Mouse (Mus musculus) liver, embryonic 16.5 days (tissue): ENCODE results near the gene Eya4. TPM values are rescaled to one million over a fixed set of nuclear protein-coding genes. Genes with fewer than 3 reads are reported as not detected.

Source experiments
- ATAC-seq: fragments of 200-750 bp; cut with Nextera tagmentation; 2 replicates; pipeline ENCODE4 v1.8.0; 2017; ENCODE audit warnings: low read depth, mild to moderate bottlenecking, moderate number of reproducible peaks, moderate library complexity
- H3K27ac ChIP-seq: fragments of 300-500 bp; sonication (generic); 2 replicates; pipeline ENCODE4 v1.5.1; 2014; ENCODE audit warnings: mild to moderate bottlenecking, low read length
- H3K27me3 ChIP-seq: fragments of 300-500 bp; sonication (generic); 2 replicates; pipeline ENCODE4 v1.6.1; 2014; ENCODE audit warnings: low read depth, low read length, mixed read lengths; ENCODE audit not compliant: control insufficient read depth, insufficient read depth
- H3K36me3 ChIP-seq: fragments of 300-500 bp; sonication (generic); 2 replicates; pipeline ENCODE4 v1.6.1; 2014; ENCODE audit warnings: mild to moderate bottlenecking; ENCODE audit not compliant: control insufficient read depth, insufficient read depth
- H3K4me1 ChIP-seq: fragments of 300-500 bp; sonication (generic); 2 replicates; pipeline ENCODE4 v1.6.1; 2014; ENCODE audit warnings: low read depth, low read length, mixed read lengths; ENCODE audit not compliant: control insufficient read depth
- H3K4me2 ChIP-seq: fragments of 300-500 bp; sonication (generic); 2 replicates; pipeline ENCODE4 v1.6.1; 2014; ENCODE audit warnings: low read depth, low read length, mixed read lengths
- H3K4me3 ChIP-seq: fragments of 300-500 bp; sonication (generic); 2 replicates; pipeline ENCODE4 v1.5.1; 2014; ENCODE audit warnings: low read depth, mild to moderate bottlenecking, low read length
- H3K9ac ChIP-seq: fragments of 300-500 bp; sonication (generic); 2 replicates; pipeline ENCODE4 v1.6.1; 2014; ENCODE audit warnings: low read depth, low read length
- H3K9me3 ChIP-seq: fragments of 300-500 bp; sonication (generic); replicated peaks from 2 replicates; pipeline ENCODE4 v1.6.1; 2016; ENCODE audit warnings: low read length; ENCODE audit not compliant: control insufficient read depth
- WGBS: fragments of 180-500 bp; shearing (Covaris S2); extraction: QIAGEN DNeasy Blood & Tissue Kit; methylation state at CpG from one replicate; pipeline ENCODE4 v1.1.7; 2014; ENCODE audit not compliant: insufficient replicate concordance; 5-methylcytosine and 5-hydroxymethylcytosine counted together
- polyA plus RNA-seq: library from polyadenylated mRNA; unstranded; fragments of >200 nt; fragmentation: Nextera tagmentation; extraction: Ambion mirVana; gene quantifications from 2 replicates; pipeline ENCODE4 v1.2.1, GENCODE M21; 2015

Gene Eya4
- polyA plus RNA-seq, 1 experiment from 2014 or later, result 0.11 TPM

GRCm38 (mm10) chr10:23337250-23337649, 13.3 kb downstream of the Eya4 start:
- no peak overlapping the region for H3K4me3 ChIP-seq
- no peaks in the 10 kb centered on the region for H3K27me3 ChIP-seq
- no peaks in the 10 kb centered on the region for H3K36me3 ChIP-seq
- no peak overlapping the region for H3K4me2 ChIP-seq
- no peaks in the 10 kb centered on the region for H3K4me1 ChIP-seq
- ATAC-seq, result no peak
- WGBS, result 29% methylated on average over 1 of the region's 1 CpGs
- no peak overlapping the region for H3K27ac ChIP-seq
- no peak overlapping the region for H3K9ac ChIP-seq
- H3K9me3 ChIP-seq, result no peaks in the 10 kb centered on the region

- Histone ChIP-seq H3K4me1 (no peaks in the 10 kb centered on the region), H3K9me3 (no peaks in the 10 kb centered on the region), H3K27me3 (no peaks in the 10 kb centered on the region), H3K4me2 (no peak overlapping the region), H3K27ac (no peak overlapping the region), H3K36me3 (no peaks in the 10 kb centered on the region), H3K9ac (no peak overlapping the region), H3K4me3 (no peak overlapping the region)
- WGBS, result 55% methylated on average over 5 of the region's 5 CpGs
- no peak for ATAC-seq
These were observed 17.8 kb downstream of the Eya4 start for GRCm38 (mm10) chr10:23332768-23333167.

GRCm38 (mm10) chr10:23327651-23328050, 22.9 kb downstream of the Eya4 start:
- 66% methylated on average over 6 of the region's 6 CpGs for WGBS
- H3K4me2 ChIP-seq, result no peak overlapping the region
- no peak overlapping the region for H3K9ac ChIP-seq
- no peaks in the 10 kb centered on the region for H3K27me3 ChIP-seq
- H3K9me3 ChIP-seq, result no peaks in the 10 kb centered on the region
- H3K4me1 ChIP-seq, result no peaks in the 10 kb centered on the region
- ATAC-seq, result no peak
- H3K4me3 ChIP-seq, result no peak overlapping the region
- no peak overlapping the region for H3K27ac ChIP-seq
- H3K36me3 ChIP-seq, result no peaks in the 10 kb centered on the region

GRCm38 (mm10) chr10:23322275-23322674, 28.3 kb downstream of the Eya4 start:
- 60% methylated on average over 4 of the region's 4 CpGs for WGBS

GRCm38 (mm10) chr10:23295616-23296015, 55.0 kb downstream of the Eya4 start:
- no peaks in the 10 kb centered on the region for H3K36me3 ChIP-seq
- no peak overlapping the region for H3K4me3 ChIP-seq
- ATAC-seq, result peak; percentile 39; the same call in 1 of the 2 replicates
- whole genome bisulfite sequencing, result 35% methylated on average over 3 of the region's 3 CpGs
- no peak overlapping the region for H3K4me2 ChIP-seq
- H3K4me1 ChIP-seq, result no peaks in the 10 kb centered on the region
- H3K27ac ChIP-seq, result no peak overlapping the region
- H3K9me3 ChIP-seq, result no peaks in the 10 kb centered on the region
- H3K9ac ChIP-seq, result no peak overlapping the region
- no peaks in the 10 kb centered on the region for H3K27me3 ChIP-seq

More at GRCm38 (mm10) chr10:23322275-23322674, 28.3 kb downstream of the Eya4 start:
- H3K9me3 ChIP-seq, result no peaks in the 10 kb centered on the region
- H3K4me1 ChIP-seq, result no peaks in the 10 kb centered on the region
- H3K4me2 ChIP-seq, result no peak overlapping the region
- no peaks in the 10 kb centered on the region for H3K36me3 ChIP-seq
- no peak overlapping the region for H3K9ac ChIP-seq
- H3K4me3 ChIP-seq, result no peak overlapping the region
- no peaks in the 10 kb centered on the region for H3K27me3 ChIP-seq
- no peak for ATAC-seq
- H3K27ac ChIP-seq, result no peak overlapping the region

- no peaks in the 10 kb centered on the region for H3K9me3 ChIP-seq
- no peak for ATAC-seq
- WGBS, result 68% methylated on average over 7 of the region's 7 CpGs
These were observed 58.1 kb downstream of the Eya4 start for GRCm38 (mm10) chr10:23292495-23292894.

GRCm38 (mm10) chr10:23277371-23277770, 73.2 kb downstream of the Eya4 start:
- Histone ChIP-seq H3K9me3 (no peaks in the 10 kb centered on the region), H3K4me2 (no peak overlapping the region), H3K4me3 (no peak overlapping the region), H3K27me3 (no peaks in the 10 kb centered on the region), H3K27ac (no peak overlapping the region), H3K9ac (no peak overlapping the region), H3K36me3 (no peaks in the 10 kb centered on the region), H3K4me1 (no peaks in the 10 kb centered on the region)
- WGBS, result 60% methylated on average over 3 of the region's 3 CpGs
- no peak for ATAC-seq

More at GRCm38 (mm10) chr10:23292495-23292894, 58.1 kb downstream of the Eya4 start:
- no peak overlapping the region for H3K9ac ChIP-seq
- H3K27me3 ChIP-seq, result no peaks in the 10 kb centered on the region
- no peaks in the 10 kb centered on the region for H3K36me3 ChIP-seq
- H3K4me3 ChIP-seq, result no peak overlapping the region
- no peaks in the 10 kb centered on the region for H3K4me1 ChIP-seq
- H3K4me2 ChIP-seq, result no peak overlapping the region
- no peak overlapping the region for H3K27ac ChIP-seq

GRCm38 (mm10) chr10:23271050-23271621, 79.5 kb downstream of the Eya4 start:
- 57% methylated on average over 9 of the region's 9 CpGs for whole genome bisulfite sequencing

GRCm38 (mm10) chr10:23270502-23270901, 80.1 kb downstream of the Eya4 start:
- Histone ChIP-seq H3K36me3 (no peaks in the 10 kb centered on the region), H3K4me1 (no peaks in the 10 kb centered on the region), H3K4me2 (no peak overlapping the region), H3K9ac (no peak overlapping the region), H3K27me3 (no peaks in the 10 kb centered on the region), H3K9me3 (no peaks in the 10 kb centered on the region), H3K27ac (no peak overlapping the region), H3K4me3 (no peak overlapping the region)
- no peak for ATAC-seq
- WGBS, result 52% methylated on average over 2 of the region's 2 CpGs

More at GRCm38 (mm10) chr10:23271050-23271621, 79.5 kb downstream of the Eya4 start:
- Histone ChIP-seq H3K9ac (no peak overlapping the region), H3K9me3 (no peaks in the 10 kb centered on the region), H3K27me3 (no peaks in the 10 kb centered on the region), H3K4me1 (no peaks in the 10 kb centered on the region), H3K36me3 (no peaks in the 10 kb centered on the region), H3K27ac (no peak overlapping the region), H3K4me3 (no peak overlapping the region), H3K4me2 (no peak overlapping the region)
- ATAC-seq, result no peak
